Mouse (Mus musculus) kidney, adult 9 months (tissue): ENCODE measurements around the gene Lgals8.
A peak's percentile ranks its signal among the peaks of the same experiment; 100 is the strongest.

ENCODE experiments used
- DNase-seq: peaks from one replicate; pipeline ENCODE4 v3.0.0; 2022

The Lgals8 gene

GRCm38 (mm10) chr13:12460443-12460842, 4.3 kb downstream of the Lgals8 start:
- DNase-seq: peak; percentile 77

GRCm38 (mm10) chr13:12456711-12457110, 8.0 kb downstream of the Lgals8 start:
- peak; percentile 80 for DNase-seq

GRCm38 (mm10) chr13:12454686-12455390, 9.9 kb downstream of the Lgals8 start:
- peak; percentile 56 for DNase-seq

GRCm38 (mm10) chr13:12453150-12453549, 11.6 kb downstream of the Lgals8 start:
- DNase-seq: no peak

GRCm38 (mm10) chr13:12442008-12442587, 22.6 kb downstream of the Lgals8 start:
- DNase-seq: peak; percentile 27

GRCm38 (mm10) chr13:12440813-12441212, 23.9 kb downstream of the Lgals8 start:
- no peak for DNase-seq

GRCm38 (mm10) chr13:12439586-12439985, 25.2 kb downstream of the Lgals8 start:
- DNase-seq: no peak

- DNase-seq: peak; percentile 54
These were observed 30.9 kb downstream of the Lgals8 start for GRCm38 (mm10) chr13:12433843-12434242.

- DNase-seq: no peak
These were observed 36.2 kb downstream of the Lgals8 start for GRCm38 (mm10) chr13:12428556-12428955.

GRCm38 (mm10) chr13:12420596-12420995, 44.1 kb downstream of the Lgals8 start:
- DNase-seq: no peak

- DNase-seq: peak; percentile 8
These were observed 52.7 kb downstream of the Lgals8 start for GRCm38 (mm10) chr13:12412016-12412415.

- DNase-seq: no peak
These were observed 56.2 kb downstream of the Lgals8 start for GRCm38 (mm10) chr13:12408343-12409066.

- no peak for DNase-seq
These were observed 69.2 kb downstream of the Lgals8 start for GRCm38 (mm10) chr13:12395571-12395970.

GRCm38 (mm10) chr13:12394609-12395505, 69.9 kb downstream of the Lgals8 start, which contains the start of gene Heatr1:
TSS of gene Heatr1 (plus strand) at chr13:12395027.
- DNase-seq: peak; percentile 100
